Mouse (Mus musculus) midbrain, embryonic 15.5 days (tissue): ENCODE results near the gene Jade1. TPM values are rescaled to one million over a fixed set of nuclear protein-coding genes. Genes with fewer than 3 reads are reported as not detected.

ENCODE experiments used
- ATAC-seq: fragments of 200-750 bp; cut with Nextera tagmentation; replicated peaks from 2 replicates; pipeline ENCODE4 v1.8.0; 2017; ENCODE audit warnings: moderate TSS enrichment
- H3K27ac ChIP-seq: fragments of 300-500 bp; sonication (generic); 2 replicates; pipeline ENCODE4 v1.5.1; 2015; ENCODE audit warnings: mild to moderate bottlenecking, inconsistent platforms
- H3K27me3 ChIP-seq: fragments of 300-500 bp; sonication (generic); replicated peaks from 2 replicates; pipeline ENCODE4 v1.6.1; 2015; ENCODE audit warnings: inconsistent platforms
- H3K36me3 ChIP-seq: fragments of 300-500 bp; sonication (generic); replicated peaks from 2 replicates; pipeline ENCODE4 v1.6.1; 2015; ENCODE audit warnings: inconsistent platforms
- H3K4me1 ChIP-seq: fragments of 300-500 bp; sonication (generic); 2 replicates; pipeline ENCODE4 v1.6.1; 2015; ENCODE audit warnings: inconsistent platforms
- H3K4me2 ChIP-seq: fragments of 300-500 bp; sonication (generic); 2 replicates; pipeline ENCODE4 v1.6.1; 2015; ENCODE audit warnings: inconsistent platforms, mild to moderate bottlenecking, moderate library complexity
- H3K4me3 ChIP-seq: fragments of 300-500 bp; sonication (generic); 2 replicates; pipeline ENCODE4 v1.5.1; 2015; ENCODE audit warnings: mild to moderate bottlenecking, inconsistent platforms
- H3K9ac ChIP-seq: fragments of 300-500 bp; sonication (generic); 2 replicates; pipeline ENCODE4 v1.6.1; 2015; ENCODE audit warnings: mild to moderate bottlenecking, inconsistent platforms
- H3K9me3 ChIP-seq: fragments of 300-500 bp; sonication (generic); 2 replicates; pipeline ENCODE4 v1.6.1; 2016; ENCODE audit warnings: inconsistent platforms
- WGBS: fragments of 180-500 bp; shearing (Covaris S2); methylation state at CpG from one replicate; pipeline ENCODE4 v1.1.7; 2015; ENCODE audit warnings: mixed read lengths; 5-methylcytosine and 5-hydroxymethylcytosine counted together
- polyA plus RNA-seq: library from polyadenylated mRNA; unstranded; fragments of >200 nt; fragmentation: Nextera tagmentation; extraction: Ambion mirVana; gene quantifications from 2 replicates; pipeline ENCODE4 v1.2.1, GENCODE M21; 2015

Gene Jade1
- polyA plus RNA-seq, 1 experiment from 2014 or later = 14.0 TPM

DNA sequence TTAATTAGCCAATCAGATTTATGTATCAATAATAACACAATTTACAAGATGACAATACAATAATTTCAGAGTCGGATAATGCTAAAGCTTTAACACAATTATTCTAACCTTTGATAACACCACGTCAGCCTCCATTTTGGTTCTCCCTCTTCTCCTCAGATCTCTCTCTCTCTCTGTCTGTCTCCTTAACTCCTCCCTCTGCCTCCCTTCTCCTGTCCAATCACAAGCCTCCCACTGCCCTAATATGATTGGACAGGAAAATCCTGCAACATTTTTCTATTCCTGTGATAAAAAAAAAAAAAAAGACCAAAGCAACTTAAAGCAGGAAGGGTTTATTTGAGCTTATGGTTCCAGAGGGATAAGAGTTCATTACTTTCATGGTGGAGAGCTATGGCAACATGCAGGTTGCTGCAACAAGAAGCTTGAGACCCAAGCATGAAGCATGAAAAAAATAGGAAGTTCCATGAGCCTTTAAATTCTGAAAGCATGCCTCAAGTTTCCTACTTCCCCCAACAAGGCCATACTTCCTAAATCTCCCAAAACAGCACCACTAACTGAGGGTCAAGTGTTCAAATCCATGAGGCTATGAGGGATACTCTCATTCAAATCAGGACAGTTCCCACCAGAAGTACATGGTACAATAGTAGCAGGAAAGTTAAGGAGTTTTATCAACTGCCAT, 27.1 kb upstream of the Jade1 start:
- no peaks in the 10 kb centered on the region for H3K4me1 ChIP-seq
- no peak for ATAC-seq
- no peaks in the 10 kb centered on the region for H3K9me3 ChIP-seq
- H3K9ac ChIP-seq = no peak overlapping the region
- H3K36me3 ChIP-seq = no peaks in the 10 kb centered on the region
- no peak overlapping the region for H3K4me3 ChIP-seq
- no peak overlapping the region for H3K27ac ChIP-seq
- 95% methylated on average over 2 of the region's 2 CpGs for WGBS
- H3K4me2 ChIP-seq = no peak overlapping the region
- H3K27me3 ChIP-seq = no peaks in the 10 kb centered on the region

DNA sequence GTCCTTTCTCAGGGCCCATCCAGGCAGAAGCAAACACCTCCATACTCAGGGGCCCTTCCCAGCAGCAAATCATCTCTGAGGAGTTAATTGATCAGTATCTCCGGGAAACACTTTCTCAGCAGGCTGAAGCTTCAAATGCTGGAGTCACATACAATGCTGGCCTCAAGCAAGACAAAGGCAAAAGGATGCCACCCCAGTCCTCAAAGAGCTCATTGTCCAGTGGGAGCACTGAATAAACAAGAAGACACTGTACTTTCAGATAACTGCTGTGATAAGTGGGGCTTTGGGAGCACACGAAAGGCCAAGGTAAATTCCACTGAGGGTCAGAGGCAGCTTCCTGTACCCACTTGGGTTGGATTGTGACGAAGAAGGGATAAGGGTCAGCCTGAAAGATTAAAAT, 25.4 kb upstream of the Jade1 start:
- Histone ChIP-seq H3K9me3 (no peaks in the 10 kb centered on the region), H3K4me2 (no peak overlapping the region), H3K4me1 (no peaks in the 10 kb centered on the region), H3K36me3 (no peaks in the 10 kb centered on the region), H3K27ac (no peak overlapping the region), H3K4me3 (no peak overlapping the region), H3K27me3 (no peaks in the 10 kb centered on the region), H3K9ac (no peak overlapping the region)
- no peak for ATAC-seq
- WGBS = 65% methylated on average over 3 of the region's 3 CpGs

DNA sequence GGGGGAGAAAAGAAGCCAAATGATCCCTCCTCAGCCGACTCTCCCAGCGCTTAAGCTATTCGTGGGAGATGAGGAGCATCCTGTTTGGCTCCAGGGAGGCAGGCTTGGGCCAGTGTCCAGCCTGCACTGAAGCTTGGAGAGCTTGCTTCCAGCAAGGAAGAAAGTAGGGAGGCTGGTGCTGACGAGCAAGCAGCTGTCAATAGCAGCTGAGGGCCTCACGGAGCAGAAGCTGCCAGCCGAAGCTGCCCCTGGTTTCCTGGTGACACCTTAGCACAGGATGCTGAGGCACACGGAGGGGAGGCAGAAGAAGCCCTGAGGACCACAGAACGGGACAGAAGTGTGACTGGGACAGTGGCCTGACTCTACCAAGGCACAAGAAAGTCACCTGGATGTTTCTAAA, 24.0 kb upstream of the Jade1 start:
- Histone ChIP-seq H3K4me1 (no peaks in the 10 kb centered on the region), H3K4me2 (no peak overlapping the region), H3K27me3 (no peaks in the 10 kb centered on the region), H3K36me3 (no peaks in the 10 kb centered on the region), H3K9me3 (no peaks in the 10 kb centered on the region), H3K4me3 (no peak overlapping the region), H3K9ac (no peak overlapping the region), H3K27ac (no peak overlapping the region)
- 49% methylated on average over 8 of the region's 8 CpGs for WGBS
- ATAC-seq = no peak

DNA sequence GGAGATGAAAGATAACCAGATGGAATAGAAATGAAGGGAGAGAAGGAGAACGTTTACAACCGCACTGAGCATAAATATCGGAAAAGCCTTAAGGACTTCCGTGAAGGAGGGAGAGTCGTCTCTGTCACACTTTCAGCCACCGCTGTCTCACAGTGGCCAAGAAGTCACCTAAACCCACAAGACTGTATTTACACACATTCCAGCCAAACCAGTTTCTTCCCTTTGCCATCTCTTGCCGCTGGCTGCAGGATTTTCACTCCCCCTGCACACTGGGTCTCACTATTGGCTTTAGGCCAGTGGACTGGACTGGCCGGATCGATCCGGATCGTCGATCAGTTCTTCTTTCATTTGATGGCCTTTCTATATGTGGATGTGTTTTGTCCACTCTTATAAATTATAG, 23.4 kb upstream of the Jade1 start:
- no peaks in the 10 kb centered on the region for H3K27me3 ChIP-seq
- WGBS = 87% methylated on average over 12 of the region's 12 CpGs
- no peak overlapping the region for H3K9ac ChIP-seq
- no peaks in the 10 kb centered on the region for H3K4me1 ChIP-seq
- no peak for ATAC-seq
- H3K36me3 ChIP-seq = no peaks in the 10 kb centered on the region
- no peak overlapping the region for H3K4me3 ChIP-seq
- H3K9me3 ChIP-seq = no peaks in the 10 kb centered on the region
- no peak overlapping the region for H3K27ac ChIP-seq
- no peak overlapping the region for H3K4me2 ChIP-seq

DNA sequence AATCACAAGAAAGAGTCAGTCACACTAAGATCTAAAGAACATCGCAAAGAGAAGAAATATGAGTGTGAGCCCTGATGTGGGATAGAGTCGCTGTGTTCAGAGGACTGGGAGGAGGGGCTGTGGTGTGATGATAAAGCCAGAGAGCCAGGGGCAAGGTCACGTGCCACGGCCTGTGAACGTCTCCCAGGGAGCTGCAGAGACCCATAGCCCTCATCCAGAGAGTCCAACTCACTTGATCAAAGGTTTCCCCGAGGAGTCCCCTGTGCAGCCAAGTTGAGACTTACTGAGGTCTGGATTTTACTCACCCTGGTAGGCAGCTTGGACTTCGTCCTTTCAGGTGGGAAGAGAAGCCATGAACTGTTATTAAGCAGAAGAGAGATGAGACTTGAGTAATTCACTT, 21.9 kb upstream of the Jade1 start:
- Histone ChIP-seq H3K9me3 (no peaks in the 10 kb centered on the region), H3K4me3 (no peak overlapping the region), H3K27me3 (no peaks in the 10 kb centered on the region), H3K4me1 (no peaks in the 10 kb centered on the region), H3K4me2 (no peak overlapping the region), H3K36me3 (no peaks in the 10 kb centered on the region), H3K27ac (no peak overlapping the region), H3K9ac (no peak overlapping the region)
- ATAC-seq = no peak
- 68% methylated on average over 7 of the region's 7 CpGs for WGBS

DNA sequence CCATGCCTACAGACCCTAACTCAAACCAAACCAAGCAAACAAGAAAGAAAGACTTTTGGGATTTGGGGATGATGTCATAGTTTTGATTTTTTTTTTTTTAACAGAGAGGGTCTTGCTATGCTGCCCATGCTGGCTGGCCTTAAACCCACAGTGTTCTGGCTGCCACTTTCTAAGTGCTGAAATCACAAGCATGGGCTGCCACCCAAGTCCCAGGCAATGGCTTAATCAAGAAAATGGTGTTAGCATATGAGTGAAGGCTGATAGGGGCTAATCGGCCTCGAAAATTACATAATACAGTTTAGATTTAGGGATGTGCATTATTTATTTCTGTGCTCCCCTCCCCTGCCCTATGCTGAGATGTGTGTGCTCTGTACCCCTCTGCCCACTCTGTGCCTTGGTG, 17.6 kb upstream of the Jade1 start:
- no peaks in the 10 kb centered on the region for H3K9me3 ChIP-seq
- no peak overlapping the region for H3K9ac ChIP-seq
- H3K4me2 ChIP-seq = no peak overlapping the region
- H3K4me3 ChIP-seq = no peak overlapping the region
- H3K4me1 ChIP-seq = no peaks in the 10 kb centered on the region
- no peak for ATAC-seq
- 84% methylated on average over 2 of the region's 2 CpGs for WGBS
- H3K36me3 ChIP-seq = no peaks in the 10 kb centered on the region
- H3K27ac ChIP-seq = no peak overlapping the region
- no peaks in the 10 kb centered on the region for H3K27me3 ChIP-seq

DNA sequence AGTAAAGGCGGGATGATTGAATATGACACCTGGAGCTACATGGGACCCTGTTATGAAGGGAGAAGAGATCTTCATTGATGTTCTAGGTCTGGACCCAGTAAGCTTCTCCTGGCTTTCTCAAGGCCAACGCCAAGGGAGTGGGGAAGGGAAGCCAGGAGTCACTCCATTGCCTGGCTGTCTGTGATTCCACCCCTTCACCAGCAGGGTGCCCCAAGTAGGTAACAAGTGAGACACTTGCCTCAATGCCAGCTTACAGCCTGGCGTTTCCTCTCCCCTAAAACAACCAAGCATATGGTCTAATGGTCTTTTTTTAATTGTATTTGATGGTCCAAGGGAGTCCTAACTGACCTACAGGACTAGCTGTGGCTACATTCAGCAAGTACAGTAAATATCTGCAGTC, 14.2 kb upstream of the Jade1 start:
- Histone ChIP-seq H3K27me3 (no peaks in the 10 kb centered on the region), H3K9ac (no peak overlapping the region), H3K4me2 (no peak overlapping the region), H3K4me3 (no peak overlapping the region), H3K9me3 (no peaks in the 10 kb centered on the region), H3K4me1 (no peaks in the 10 kb centered on the region; the same call in 1 of the 2 replicates), H3K27ac (no peak overlapping the region), H3K36me3 (no peaks in the 10 kb centered on the region)
- ATAC-seq = no peak
- WGBS = 85% methylated on average over 3 of the region's 3 CpGs

DNA sequence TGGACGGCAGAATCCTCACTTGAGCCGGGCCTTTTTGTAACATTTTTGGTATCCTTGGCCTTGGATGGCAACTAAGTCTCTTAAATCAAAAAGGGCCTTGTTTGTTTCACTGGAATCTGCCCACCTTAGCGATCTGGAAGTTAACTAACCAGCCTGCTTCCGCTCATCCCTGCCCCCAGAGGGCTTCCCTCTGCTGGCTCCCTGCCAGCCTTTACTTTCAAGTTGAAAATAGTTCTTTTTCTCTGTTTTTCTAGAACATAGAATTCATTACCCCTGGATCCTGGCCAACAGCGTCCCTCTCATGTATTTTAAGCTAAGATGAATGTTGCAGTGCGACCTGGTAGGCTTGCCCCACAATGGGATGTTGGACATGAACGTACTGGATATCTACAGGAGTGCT, 11.1 kb upstream of the Jade1 start:
- Histone ChIP-seq H3K4me2 (no peak overlapping the region), H3K4me1 (no peaks in the 10 kb centered on the region; the same call in 1 of the 2 replicates), H3K9me3 (no peaks in the 10 kb centered on the region), H3K27ac (no peak overlapping the region), H3K9ac (no peak overlapping the region), H3K36me3 (no peaks in the 10 kb centered on the region), H3K27me3 (no peaks in the 10 kb centered on the region), H3K4me3 (no peak overlapping the region)
- WGBS = 47% methylated on average over 7 of the region's 7 CpGs
- ATAC-seq = no peak

DNA sequence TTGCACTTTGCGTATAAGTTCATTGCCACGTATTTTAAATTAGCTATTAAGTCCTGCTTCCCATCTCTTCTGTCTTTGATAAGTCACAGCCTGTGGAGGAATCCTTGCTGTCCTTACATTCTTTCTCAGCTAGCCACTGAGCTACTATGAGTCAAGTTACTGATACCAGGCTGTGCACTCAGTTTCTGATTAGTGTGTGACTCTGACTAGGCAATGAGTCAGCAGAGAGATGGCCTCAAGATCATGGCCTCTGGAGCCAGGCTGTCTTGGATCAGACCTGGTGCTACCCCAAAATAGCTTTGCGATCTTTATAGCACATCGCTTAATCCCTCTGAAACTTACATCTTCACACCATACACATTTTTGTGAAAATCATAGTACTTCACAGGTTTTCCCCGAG, 8.2 kb upstream of the Jade1 start:
- 94% methylated on average over 5 of the region's 5 CpGs for WGBS
- ATAC-seq = no peak
- Histone ChIP-seq H3K4me1 (no peaks in the 10 kb centered on the region; the same call in 1 of the 2 replicates), H3K4me2 (no peak overlapping the region), H3K9ac (no peak overlapping the region), H3K27ac (no peak overlapping the region), H3K36me3 (no peaks in the 10 kb centered on the region), H3K9me3 (no peaks in the 10 kb centered on the region), H3K27me3 (no peaks in the 10 kb centered on the region), H3K4me3 (no peak overlapping the region)

DNA sequence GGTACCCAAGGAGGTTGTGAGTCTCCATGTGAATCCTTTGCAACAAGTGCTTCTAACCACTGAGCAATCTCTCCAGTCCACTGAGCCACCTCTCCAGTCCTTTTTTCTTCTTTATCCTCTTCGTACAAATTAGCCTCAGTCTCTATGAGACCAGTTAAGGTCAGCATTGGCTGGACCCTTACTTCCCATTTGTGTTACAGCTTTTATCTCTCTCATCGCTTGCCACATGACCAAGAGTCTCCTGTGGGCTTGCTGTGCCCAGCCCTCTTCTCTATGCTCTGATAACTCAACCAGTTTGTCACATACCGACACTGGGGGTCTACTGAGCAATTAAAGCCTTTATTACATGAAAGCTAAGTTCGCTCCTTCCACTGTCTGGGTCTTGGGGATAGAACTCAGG, 7.3 kb upstream of the Jade1 start:
- no peaks in the 10 kb centered on the region; the same call in 1 of the 2 replicates for H3K4me1 ChIP-seq
- no peaks in the 10 kb centered on the region for H3K27me3 ChIP-seq
- H3K4me3 ChIP-seq = no peak overlapping the region
- no peak overlapping the region for H3K4me2 ChIP-seq
- H3K36me3 ChIP-seq = no peaks in the 10 kb centered on the region
- no peaks in the 10 kb centered on the region for H3K9me3 ChIP-seq
- H3K9ac ChIP-seq = no peak overlapping the region
- no peak overlapping the region for H3K27ac ChIP-seq
- 83% methylated on average over 4 of the region's 4 CpGs for WGBS
- ATAC-seq = no peak

DNA sequence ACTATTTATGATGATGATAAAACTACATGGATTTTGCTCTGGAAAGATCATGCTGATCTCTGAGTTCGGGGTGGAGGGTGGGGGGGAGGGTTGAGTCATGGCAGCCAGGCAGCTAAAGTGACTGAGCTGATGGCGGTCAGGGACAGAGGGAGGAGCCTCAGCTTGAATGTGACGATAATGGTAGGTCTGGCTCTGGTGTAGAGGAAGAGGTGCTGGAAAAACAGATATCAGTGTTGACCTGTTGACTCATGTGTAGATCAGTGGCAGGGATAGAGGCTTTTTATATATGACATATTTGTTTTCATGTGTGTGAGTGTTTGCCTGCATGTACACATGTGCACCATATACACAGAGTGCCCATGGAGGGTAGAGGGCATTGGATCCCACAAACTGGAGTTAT, 3.9 kb upstream of the Jade1 start:
- H3K27me3 ChIP-seq = no peaks in the 10 kb centered on the region
- H3K36me3 ChIP-seq = no peaks in the 10 kb centered on the region
- H3K9ac ChIP-seq = no peak overlapping the region
- no peak for ATAC-seq
- H3K9me3 ChIP-seq = no peaks in the 10 kb centered on the region
- no peak overlapping the region for H3K4me3 ChIP-seq
- H3K4me1 ChIP-seq = no peaks in the 10 kb centered on the region
- WGBS = 51% methylated on average over 3 of the region's 3 CpGs
- H3K27ac ChIP-seq = no peak overlapping the region
- no peak overlapping the region for H3K4me2 ChIP-seq

DNA sequence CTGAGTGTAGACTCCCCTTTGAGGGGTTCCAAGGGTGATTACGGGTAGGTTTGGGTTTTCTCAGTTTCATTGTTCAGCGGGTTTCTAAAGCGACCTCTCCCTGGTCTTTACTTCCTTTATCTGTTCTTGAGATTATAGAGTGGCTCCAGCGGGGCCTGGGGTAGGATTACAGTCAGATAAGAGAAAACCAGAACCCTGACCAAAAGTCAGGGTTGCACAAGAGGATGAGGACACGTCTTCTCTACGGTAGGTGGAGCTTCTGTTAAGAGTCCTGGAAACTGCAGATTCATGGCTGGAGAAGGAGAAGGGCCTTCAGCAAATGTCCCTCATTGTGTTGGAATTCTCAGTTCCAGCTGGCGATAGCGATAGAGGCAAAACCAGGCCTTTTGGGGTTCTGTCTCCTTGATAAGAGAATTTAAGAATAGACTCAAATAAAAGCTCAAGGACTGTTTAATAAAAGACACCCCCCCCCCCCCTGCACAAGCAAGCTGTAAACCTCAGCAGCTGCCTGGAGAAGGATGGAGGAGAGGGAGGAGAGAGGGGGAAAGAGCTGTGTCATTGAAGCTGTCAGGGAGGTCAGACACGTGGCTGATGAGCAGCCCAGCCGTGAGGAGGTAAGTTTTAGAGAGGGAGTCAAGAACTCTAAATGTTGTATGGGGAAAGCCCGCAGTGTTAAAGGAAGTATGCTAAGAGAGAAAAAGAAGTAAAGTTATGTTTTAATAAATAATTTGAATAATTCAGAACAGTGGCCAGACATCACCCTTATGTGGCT, 2.6 kb upstream of the Jade1 start:
- Histone ChIP-seq H3K27ac (no peak overlapping the region), H3K9ac (no peak overlapping the region), H3K9me3 (no peaks in the 10 kb centered on the region), H3K4me2 (no peak overlapping the region), H3K36me3 (no peaks in the 10 kb centered on the region), H3K4me3 (no peak overlapping the region), H3K27me3 (no peaks in the 10 kb centered on the region), H3K4me1 (no peaks in the 10 kb centered on the region)
- no peak for ATAC-seq
- WGBS = 70% methylated on average over 11 of the region's 11 CpGs

DNA sequence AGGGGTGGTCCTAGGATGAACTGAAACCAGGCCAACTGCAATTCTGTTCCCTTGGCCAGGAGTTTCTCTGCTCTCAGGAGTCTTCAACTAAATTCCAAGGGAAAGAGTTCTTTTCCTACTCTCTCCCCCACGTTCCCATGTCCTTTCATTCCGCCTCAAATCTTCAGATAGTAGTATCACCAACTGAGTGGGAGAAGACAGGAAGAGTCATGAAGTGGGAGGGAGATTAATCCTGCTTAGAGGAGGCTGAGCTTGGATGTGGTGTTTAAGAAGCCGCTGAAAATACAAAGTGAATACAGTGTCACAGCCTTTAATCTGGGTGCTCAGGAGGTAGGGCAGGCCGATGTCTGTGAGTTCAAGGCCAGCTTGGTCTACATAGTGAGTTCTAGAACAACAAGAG, 1.9 kb upstream of the Jade1 start:
- Histone ChIP-seq H3K9ac (no peak overlapping the region), H3K4me1 (no peaks in the 10 kb centered on the region), H3K9me3 (no peaks in the 10 kb centered on the region), H3K27ac (no peak overlapping the region), H3K36me3 (no peaks in the 10 kb centered on the region), H3K4me3 (no peak overlapping the region), H3K27me3 (no peaks in the 10 kb centered on the region), H3K4me2 (no peak overlapping the region)
- WGBS = 84% methylated on average over 4 of the region's 4 CpGs
- no peak for ATAC-seq
